Mouse (Mus musculus) thymus, adult 2 months (tissue): ENCODE results near the gene Tsr1. TPM values are rescaled to one million over a fixed set of nuclear protein-coding genes. Genes with fewer than 3 reads are reported as not detected.

Experiments used
- DNase-seq: peaks from one replicate; pipeline ENCODE4 v3.0.0; 2021
- H3K27ac ChIP-seq: fragments of 200-500 bp; 2 replicates; pipeline ENCODE4 v1.5.1; 2012; ENCODE audit warnings: low read length, control low read depth; ENCODE audit not compliant: control insufficient read depth, insufficient read depth
- H3K27me3 ChIP-seq: fragments of 200-500 bp; 2 replicates; pipeline ENCODE4 v1.6.1; 2012; ENCODE audit warnings: mild to moderate bottlenecking, low read length, moderate library complexity, mixed read lengths; ENCODE audit not compliant: control insufficient read depth, insufficient read depth
- H3K36me3 ChIP-seq: fragments of 200-500 bp; 2 replicates; pipeline ENCODE4 v1.6.1; 2012; ENCODE audit warnings: mild to moderate bottlenecking, low read length, moderate library complexity; ENCODE audit not compliant: control insufficient read depth, insufficient read depth
- H3K4me1 ChIP-seq: fragments of 200-500 bp; replicated peaks from 2 replicates; pipeline ENCODE4 v1.6.1; 2012; ENCODE audit warnings: low read length; ENCODE audit not compliant: control insufficient read depth, insufficient read depth
- H3K4me3 ChIP-seq: fragments of 200-500 bp; 2 replicates; pipeline ENCODE4 v1.5.1; 2012; ENCODE audit warnings: mild to moderate bottlenecking, low read length, control low read depth, moderate library complexity; ENCODE audit not compliant: control insufficient read depth, insufficient read depth
- CTCF ChIP-seq: fragments of 200-500 bp; IDR thresholded peaks from 2 replicates; pipeline ENCODE4 v1.5.1; 2012; ENCODE audit warnings: mild to moderate bottlenecking, control low read depth, low read length, moderate library complexity, borderline replicate concordance; ENCODE audit not compliant: control insufficient read depth, poor library complexity, insufficient read depth; ENCODE audit errors: extremely low read depth
- POLR2A ChIP-seq: fragments of 200-500 bp; IDR thresholded peaks from 2 replicates; pipeline ENCODE4 v1.6.1; 2012; ENCODE audit warnings: mild to moderate bottlenecking, low read length, control low read depth, moderate library complexity; ENCODE audit not compliant: control insufficient read depth, poor library complexity, insufficient read depth; ENCODE audit errors: extremely low read depth
- WGBS: fragments of 180-500 bp; shearing (Covaris S2); methylation state at CpG from one replicate; pipeline ENCODE4 v1.1.7; 2018; 5-methylcytosine and 5-hydroxymethylcytosine counted together
- polyA plus RNA-seq: library from polyadenylated mRNA; depleted of rRNA; stranded (reverse); fragments of >200 nt; gene quantifications from 2 replicates; pipeline ENCODE4 v1.2.3, GENCODE M21; 2012

Gene Tsr1
- polyA plus RNA-seq, 1 experiment: 15.4 TPM

- H3K36me3 ChIP-seq: peaks cover 14% of the 10 kb centered on the region
- H3K27me3 ChIP-seq: no peaks in the 10 kb centered on the region
- H3K27ac ChIP-seq: no peak overlapping the region
- H3K4me3 ChIP-seq: peak overlapping the region; percentile 62
- no peak for DNase-seq
- 1% methylated on average over 55 of the region's 55 CpGs for WGBS
- peaks cover 8% of the 10 kb centered on the region; the same call in 1 of the 2 replicates for H3K4me1 ChIP-seq
- TF ChIP-seq CTCF: peak; percentile 46; the same call in 1 of the 2 replicates
- TF ChIP-seq POLR2A: no peak
Measured at GRCm38 (mm10) chr11:74895980-74896900, 1.6 kb upstream of the Tsr1 start.

GRCm38 (mm10) chr11:74896901-74897677 is 782 bp upstream of the Tsr1 start, which contains the start of gene Sgsm2:
TSS of gene Sgsm2 (minus strand) at chr11:74897060.
- H3K27ac ChIP-seq: peak within 1 kb of the TSS; percentile 51; the same call in 1 of the 2 replicates
- no peaks in the 10 kb centered on the region for H3K27me3 ChIP-seq
- peak; percentile 60 for DNase-seq
- H3K4me1 ChIP-seq: peaks cover 8% of the 10 kb centered on the region; the same call in 1 of the 2 replicates
- H3K4me3 ChIP-seq: peak within 1 kb of the TSS; percentile 62
- TF ChIP-seq CTCF: no peak
- no peak for TF ChIP-seq POLR2A
- under 1% methylated on average over 74 of the region's 74 CpGs for WGBS
- peaks cover 23% of the 10 kb centered on the region for H3K36me3 ChIP-seq

GRCm38 (mm10) chr11:74898517-74898827 is 601 bp downstream of the Tsr1 start:
- Histone ChIP-seq H3K27me3 (no peaks in the 10 kb centered on the region), H3K4me1 (peaks cover 8% of the 10 kb centered on the region; the same call in 1 of the 2 replicates), H3K36me3 (peaks cover 33% of the 10 kb centered on the region), H3K4me3 (peak overlapping the region; percentile 62), H3K27ac (peak overlapping the region; percentile 24; the same call in 1 of the 2 replicates)
- TF ChIP-seq CTCF (no peak), POLR2A (no peak)
- no peak for DNase-seq
- WGBS: 1% methylated on average over 7 of the region's 7 CpGs

- Histone ChIP-seq H3K36me3 (peaks cover 62% of the 10 kb centered on the region), H3K27me3 (no peaks in the 10 kb centered on the region), H3K4me1 (0 out of 2 replicates have a peak, but pooled peaks cover 3% of the 10 kb centered on the region), H3K27ac (no peak overlapping the region), H3K4me3 (no peak overlapping the region)
- TF ChIP-seq POLR2A: no peak
- no peak for TF ChIP-seq CTCF
- DNase-seq: no peak
- WGBS: 86% methylated on average over 6 of the region's 6 CpGs
Measured at GRCm38 (mm10) chr11:74901555-74901954, 3.7 kb downstream of the Tsr1 start.

GRCm38 (mm10) chr11:74902416-74902815 is 4.5 kb downstream of the Tsr1 start:
- no peak overlapping the region for H3K4me3 ChIP-seq
- no peaks in the 10 kb centered on the region for H3K27me3 ChIP-seq
- DNase-seq: no peak
- peaks cover 70% of the 10 kb centered on the region for H3K36me3 ChIP-seq
- TF ChIP-seq POLR2A (no peak), CTCF (no peak)
- H3K27ac ChIP-seq: no peak overlapping the region
- 0 out of 2 replicates have a peak, but pooled peaks cover 3% of the 10 kb centered on the region for H3K4me1 ChIP-seq
- 97% methylated on average over 5 of the region's 5 CpGs for WGBS

- Histone ChIP-seq H3K27me3 (no peaks in the 10 kb centered on the region), H3K36me3 (peaks cover 66% of the 10 kb centered on the region), H3K27ac (no peak overlapping the region), H3K4me1 (no peaks in the 10 kb centered on the region), H3K4me3 (no peak overlapping the region)
- WGBS: 94% methylated on average over 6 of the region's 6 CpGs
- no peak for DNase-seq
- no peak for TF ChIP-seq POLR2A
- TF ChIP-seq CTCF: no peak
Measured at GRCm38 (mm10) chr11:74907850-74908249, 10.0 kb downstream of the Tsr1 start.
